Mouse (Mus musculus): ENCODE results near the gene Vmn2r18.

DNA sequence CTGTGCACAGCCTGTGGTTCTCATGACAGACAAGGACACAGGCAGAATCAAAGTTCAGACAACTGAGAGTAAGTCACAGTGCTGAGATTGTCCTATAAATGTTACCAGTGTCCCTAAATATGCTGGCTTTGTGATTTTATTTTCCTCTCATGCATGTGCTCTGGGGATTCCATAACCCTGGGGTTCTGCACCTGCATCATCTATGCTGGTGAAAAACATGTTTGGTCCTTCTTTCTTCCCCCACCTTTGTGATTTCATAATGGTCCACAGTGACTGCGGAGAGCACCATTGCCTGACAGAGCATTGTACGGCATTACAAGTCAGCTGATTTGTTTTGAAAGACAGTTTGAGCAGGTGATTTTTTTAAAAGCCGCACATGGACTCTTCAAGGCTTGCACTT, at the start of gene Vmn2r18:
- TF ChIP-seq CTCF (IDR thresholded peaks at IDR 0.05; ENCODE audit: borderline replicate concordance, control insufficient read depth, extremely low read depth, insufficient read depth, low read length, poor library complexity) (no peak), POLR2A (IDR thresholded peaks at IDR 0.05; ENCODE audit: control insufficient read depth, extremely low read depth, insufficient read depth, low read length, poor library complexity) (no peak)

All from thymus, adult 2 months (tissue).